Mouse (Mus musculus) midbrain, postnatal 0 days (tissue): ENCODE results near the gene Tmem159. TPM values are rescaled to one million over a fixed set of nuclear protein-coding genes. Genes with fewer than 3 reads are reported as not detected.
A peak's percentile ranks its signal among the peaks of the same experiment; 100 is the strongest.

ENCODE experiments used
- ATAC-seq: fragments of 200-750 bp; cut with Nextera tagmentation; 2 replicates; pipeline ENCODE4 v1.8.0; 2017; ENCODE audit warnings: moderate number of reproducible peaks, mild to moderate bottlenecking, moderate TSS enrichment, moderate library complexity; ENCODE audit not compliant: low FRiP score
- DNase-seq: peaks from one replicate; pipeline ENCODE4 v3.0.0-alpha.2; 2015; ENCODE audit warnings: low spot score
- H3K27ac ChIP-seq: fragments of 300-500 bp; sonication (generic); 2 replicates; pipeline ENCODE4 v1.5.1; 2014; ENCODE audit warnings: low read depth, mild to moderate bottlenecking, low read length, mixed read lengths
- H3K27me3 ChIP-seq: fragments of 300-500 bp; sonication (generic); 2 replicates; pipeline ENCODE4 v1.6.1; 2014; ENCODE audit warnings: low read length, control low read depth, mixed read lengths; ENCODE audit not compliant: insufficient read depth
- H3K36me3 ChIP-seq: fragments of 300-500 bp; sonication (generic); 2 replicates; pipeline ENCODE4 v1.6.1; 2014; ENCODE audit warnings: low read length, control low read depth, mixed read lengths; ENCODE audit not compliant: insufficient read depth
- H3K4me1 ChIP-seq: fragments of 300-500 bp; sonication (generic); 2 replicates; pipeline ENCODE4 v1.6.1; 2014; ENCODE audit warnings: mild to moderate bottlenecking, control low read depth, antibody characterized with exemption, low read length, mixed read lengths; ENCODE audit not compliant: insufficient read depth
- H3K4me2 ChIP-seq: fragments of 300-500 bp; sonication (generic); 2 replicates; pipeline ENCODE4 v1.6.1; 2014; ENCODE audit warnings: low read depth, mild to moderate bottlenecking, low read length, mixed read lengths; ENCODE audit not compliant: poor library complexity, severe bottlenecking
- H3K4me3 ChIP-seq: fragments of 300-500 bp; sonication (generic); 2 replicates; pipeline ENCODE4 v1.5.1; 2014; ENCODE audit warnings: low read depth, mild to moderate bottlenecking, low read length, moderate library complexity
- H3K9ac ChIP-seq: fragments of 300-500 bp; sonication (generic); replicated peaks from 2 replicates; pipeline ENCODE4 v1.6.1; 2014; ENCODE audit warnings: mild to moderate bottlenecking, low read length, moderate library complexity, mixed read lengths; ENCODE audit not compliant: poor library complexity, severe bottlenecking
- H3K9me3 ChIP-seq: fragments of 300-500 bp; sonication (generic); 2 replicates; pipeline ENCODE4 v1.6.1; 2016; ENCODE audit warnings: low read length, control low read depth
- CTCF ChIP-seq: IDR thresholded peaks from 2 replicates; pipeline ENCODE4 v1.5.1; 2016; ENCODE audit warnings: antibody characterized with exemption, mild to moderate bottlenecking
- WGBS: fragments of 180-500 bp; shearing (Covaris S2); extraction: QIAGEN DNeasy Blood & Tissue Kit; methylation state at CpG from one replicate; pipeline ENCODE4 v1.1.7; 2014; 5-methylcytosine and 5-hydroxymethylcytosine counted together
- polyA plus RNA-seq: library from polyadenylated mRNA; unstranded; fragments of >200 nt; fragmentation: Nextera tagmentation; extraction: Ambion mirVana; gene quantifications from 2 replicates; pipeline ENCODE4 v1.2.1, GENCODE M21; 2015
- total RNA-seq: library from RNA; depleted of rRNA; stranded (reverse); fragments of >200 nt; gene quantifications from 2 replicates; pipeline ENCODE4 v1.2.3, GENCODE M21; 2014

Tmem159 gene
- total and polyA plus RNA-seq, 2 experiments from 2014 or later, result 15.2 to 17.6 TPM

GRCm38 (mm10) chr7:120123776-120124175 is 21.6 kb downstream of the Tmem159 start:
- no peak overlapping the region for H3K4me2 ChIP-seq
- no peak for DNase-seq
- no peaks in the 10 kb centered on the region for H3K4me1 ChIP-seq
- H3K9ac ChIP-seq, result no peak overlapping the region
- TF ChIP-seq CTCF, result no peak
- H3K9me3 ChIP-seq, result no peaks in the 10 kb centered on the region
- H3K36me3 ChIP-seq, result no peaks in the 10 kb centered on the region
- H3K4me3 ChIP-seq, result no peak overlapping the region
- ATAC-seq, result no peak
- 89% methylated on average over 4 of the region's 4 CpGs for WGBS
- H3K27ac ChIP-seq, result no peak overlapping the region
- no peaks in the 10 kb centered on the region for H3K27me3 ChIP-seq

- Histone ChIP-seq H3K4me2 (no peak overlapping the region), H3K4me1 (no peaks in the 10 kb centered on the region), H3K9ac (no peak overlapping the region), H3K4me3 (no peak overlapping the region), H3K27me3 (no peaks in the 10 kb centered on the region), H3K9me3 (no peaks in the 10 kb centered on the region), H3K36me3 (no peaks in the 10 kb centered on the region), H3K27ac (no peak overlapping the region)
- ATAC-seq (peak; percentile 93), DNase-seq (peak; percentile 86)
- TF ChIP-seq CTCF, result peak; percentile 95
- WGBS, result 0% methylated on average over 3 of the region's 3 CpGs
Measured at GRCm38 (mm10) chr7:120124844-120125243, 22.7 kb downstream of the Tmem159 start.

DNA sequence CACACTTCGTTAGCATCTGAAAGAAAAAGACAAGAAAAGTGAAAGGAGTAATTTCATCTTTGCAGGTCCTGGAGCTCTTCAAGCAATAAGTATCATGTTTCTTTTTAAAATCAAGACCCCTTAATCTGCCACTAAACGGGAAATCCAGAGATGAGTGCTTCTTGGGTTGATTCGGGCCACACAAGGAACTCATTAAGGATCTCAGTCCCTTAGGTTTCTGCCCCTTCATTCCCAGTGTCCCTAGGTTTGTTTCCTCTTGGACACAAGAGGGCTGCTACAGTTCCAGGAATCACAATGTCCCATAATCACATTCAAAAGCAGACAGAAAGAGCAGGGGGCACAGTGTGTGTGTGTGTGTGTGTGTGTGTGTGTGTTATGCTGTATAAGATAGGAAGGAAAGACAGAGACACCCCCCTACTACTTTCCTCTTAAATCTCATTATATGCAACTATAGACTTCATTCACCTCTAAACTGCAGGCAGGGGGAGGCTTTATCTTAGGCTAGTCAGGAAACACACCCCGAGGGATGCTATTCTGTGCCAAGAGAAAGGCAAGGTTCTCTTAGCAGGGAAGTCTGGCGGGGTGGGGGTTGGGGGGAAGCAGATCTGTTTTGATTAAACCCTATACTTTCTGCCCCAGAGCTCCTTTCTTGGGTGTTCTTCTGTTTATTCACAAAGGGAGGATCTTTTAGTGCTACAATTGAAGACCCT is 25.0 kb downstream of the Tmem159 start:
- no peaks in the 10 kb centered on the region for H3K4me1 ChIP-seq
- no peak overlapping the region for H3K4me3 ChIP-seq
- no peak for TF ChIP-seq CTCF
- DNase-seq (no peak), ATAC-seq (no peak)
- H3K9me3 ChIP-seq, result no peaks in the 10 kb centered on the region
- WGBS, result 26% methylated on average over 5 of the region's 5 CpGs
- H3K9ac ChIP-seq, result no peak overlapping the region
- no peak overlapping the region for H3K4me2 ChIP-seq
- no peaks in the 10 kb centered on the region for H3K27me3 ChIP-seq
- no peaks in the 10 kb centered on the region for H3K36me3 ChIP-seq
- no peak overlapping the region for H3K27ac ChIP-seq

GRCm38 (mm10) chr7:120127686-120128059 is 25.5 kb downstream of the Tmem159 start:
- TF ChIP-seq CTCF, result no peak
- WGBS, result 68% methylated on average over 4 of the region's 4 CpGs
- no peak for ATAC-seq

GRCm38 (mm10) chr7:120128951-120129350 is 26.8 kb downstream of the Tmem159 start:
- Histone ChIP-seq H3K4me3 (no peak overlapping the region), H3K4me1 (no peaks in the 10 kb centered on the region), H3K4me2 (no peak overlapping the region), H3K9ac (no peak overlapping the region), H3K9me3 (no peaks in the 10 kb centered on the region), H3K27ac (no peak overlapping the region), H3K27me3 (no peaks in the 10 kb centered on the region), H3K36me3 (no peaks in the 10 kb centered on the region)
- ATAC-seq, result no peak
- DNase-seq, result no peak
- no peak for TF ChIP-seq CTCF
- 57% methylated on average over 4 of the region's 4 CpGs for WGBS

More at GRCm38 (mm10) chr7:120127686-120128059, 25.5 kb downstream of the Tmem159 start:
- H3K27me3 ChIP-seq, result no peaks in the 10 kb centered on the region
- H3K4me1 ChIP-seq, result no peaks in the 10 kb centered on the region
- H3K9ac ChIP-seq, result no peak overlapping the region
- H3K4me2 ChIP-seq, result no peak overlapping the region
- H3K4me3 ChIP-seq, result no peak overlapping the region
- H3K27ac ChIP-seq, result no peak overlapping the region
- no peak for DNase-seq
- H3K9me3 ChIP-seq, result no peaks in the 10 kb centered on the region
- H3K36me3 ChIP-seq, result no peaks in the 10 kb centered on the region

- no peak for ATAC-seq
- Histone ChIP-seq H3K9ac (no peak overlapping the region), H3K4me1 (no peaks in the 10 kb centered on the region), H3K27me3 (no peaks in the 10 kb centered on the region), H3K9me3 (no peaks in the 10 kb centered on the region), H3K36me3 (no peaks in the 10 kb centered on the region), H3K27ac (no peak overlapping the region), H3K4me2 (no peak overlapping the region), H3K4me3 (no peak overlapping the region)
- DNase-seq, result no peak
- 88% methylated on average over 1 of the region's 1 CpGs for WGBS
- no peak for TF ChIP-seq CTCF
Measured at GRCm38 (mm10) chr7:120142743-120143142, 40.6 kb downstream of the Tmem159 start.
